Mouse (Mus musculus) neural tube, embryonic 12.5 days (tissue): ENCODE measurements at regions not wholly inside any gene's neighbourhood (a gene's known extent, or its start where the extent isn't known, plus 50 kb on each side); places are given as distances from the start of the nearest gene placed in this dataset.
A peak's percentile ranks its signal among the peaks of the same experiment; 100 is the strongest.

Experiments
- ATAC-seq: fragments of 200-750 bp; cut with Nextera tagmentation; 2 replicates; pipeline ENCODE4 v1.8.0; 2017; ENCODE audit warnings: low read depth, mild to moderate bottlenecking, moderate TSS enrichment, moderate library complexity; ENCODE audit not compliant: low FRiP score
- H3K27ac ChIP-seq: fragments of 300-500 bp; sonication (generic); 2 replicates; pipeline ENCODE4 v1.5.1; 2016
- H3K27me3 ChIP-seq: fragments of 300-500 bp; sonication (generic); replicated peaks from 2 replicates; pipeline ENCODE4 v1.6.1; 2016; ENCODE audit warnings: mild to moderate bottlenecking
- H3K36me3 ChIP-seq: fragments of 300-500 bp; sonication (generic); 2 replicates; pipeline ENCODE4 v1.6.1; 2016; ENCODE audit warnings: mild to moderate bottlenecking
- H3K4me1 ChIP-seq: fragments of 300-500 bp; sonication (generic); 2 replicates; pipeline ENCODE4 v1.6.1; 2016
- H3K4me2 ChIP-seq: fragments of 300-500 bp; sonication (generic); replicated peaks from 2 replicates; pipeline ENCODE4 v1.6.1; 2016; ENCODE audit warnings: mild to moderate bottlenecking
- H3K4me3 ChIP-seq: fragments of 300-500 bp; sonication (generic); 2 replicates; pipeline ENCODE4 v1.5.1; 2016
- H3K9ac ChIP-seq: fragments of 300-500 bp; sonication (generic); 2 replicates; pipeline ENCODE4 v1.6.1; 2016; ENCODE audit warnings: mild to moderate bottlenecking
- H3K9me3 ChIP-seq: fragments of 300-500 bp; sonication (generic); 2 replicates; pipeline ENCODE4 v1.6.1; 2016; ENCODE audit warnings: mild to moderate bottlenecking
- WGBS: fragments of 180-500 bp; shearing (Covaris S2); methylation state at CpG from one replicate; pipeline ENCODE4 v1.1.7; 2016; 5-methylcytosine and 5-hydroxymethylcytosine counted together

DNA sequence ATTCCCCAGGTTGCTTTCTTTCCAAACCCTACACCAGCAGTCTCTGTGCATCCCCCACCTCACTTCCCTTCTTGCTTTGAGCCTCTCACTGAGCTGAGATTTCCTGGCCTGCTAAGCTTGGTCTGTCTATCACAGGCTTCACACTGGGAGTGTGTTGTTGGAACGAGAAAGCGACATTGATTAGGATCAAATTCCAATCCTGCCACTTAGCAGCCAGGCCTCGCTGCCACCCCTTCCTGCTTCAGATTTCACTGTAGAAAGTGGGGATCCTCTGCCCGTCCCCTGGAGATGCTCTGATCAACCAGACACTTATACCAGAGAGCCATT, 123.8 kb upstream of the Id2 start:
- ATAC-seq = no peak
- H3K9ac ChIP-seq = no peak overlapping the region
- no peaks in the 10 kb centered on the region for H3K9me3 ChIP-seq
- peaks cover 17% of the 10 kb centered on the region for H3K4me1 ChIP-seq
- WGBS = 45% methylated on average over 4 of the region's 4 CpGs
- H3K27me3 ChIP-seq = no peaks in the 10 kb centered on the region
- H3K36me3 ChIP-seq = no peaks in the 10 kb centered on the region
- H3K4me3 ChIP-seq = no peak overlapping the region
- H3K27ac ChIP-seq = no peak overlapping the region
- no peak overlapping the region for H3K4me2 ChIP-seq

DNA sequence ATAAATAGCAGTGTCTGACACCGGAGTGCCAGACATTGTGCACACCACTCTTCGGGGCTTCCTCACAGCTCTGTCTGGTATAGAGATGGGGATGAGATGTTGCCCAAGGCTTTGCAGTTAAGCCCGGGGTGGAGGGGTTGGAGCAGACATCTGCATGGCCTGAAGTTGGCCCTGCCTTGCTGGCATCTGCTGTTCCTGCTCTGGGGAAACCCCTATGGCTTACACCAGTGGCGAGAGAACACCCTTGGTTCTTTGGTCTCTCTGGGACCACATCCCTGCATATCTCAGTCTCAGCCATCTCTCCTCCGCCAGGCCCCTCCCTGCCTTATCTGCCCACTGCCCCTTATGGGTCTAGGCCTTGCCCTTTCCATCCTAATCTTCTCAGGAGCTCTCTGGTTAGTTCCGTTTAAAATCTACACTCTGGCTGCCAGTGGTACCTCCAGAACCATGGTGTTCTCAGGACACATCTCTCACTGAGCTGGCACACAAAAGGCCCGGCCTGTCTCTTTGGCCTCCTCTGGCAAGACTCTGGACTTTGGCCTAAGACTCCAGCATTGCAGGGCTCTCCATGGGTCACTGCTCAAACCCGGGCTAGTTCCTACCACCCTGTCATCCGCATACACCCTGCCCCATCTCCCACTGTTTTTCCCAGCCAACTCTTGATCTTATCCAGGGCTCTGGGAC, 123.3 kb upstream of the Id2 start:
- Histone ChIP-seq H3K9me3 (no peaks in the 10 kb centered on the region), H3K9ac (no peak overlapping the region), H3K27me3 (no peaks in the 10 kb centered on the region), H3K4me2 (no peak overlapping the region), H3K4me1 (peaks cover 17% of the 10 kb centered on the region), H3K36me3 (no peaks in the 10 kb centered on the region), H3K27ac (no peak overlapping the region), H3K4me3 (no peak overlapping the region)
- ATAC-seq = no peak
- 83% methylated on average over 9 of the region's 9 CpGs for WGBS

DNA sequence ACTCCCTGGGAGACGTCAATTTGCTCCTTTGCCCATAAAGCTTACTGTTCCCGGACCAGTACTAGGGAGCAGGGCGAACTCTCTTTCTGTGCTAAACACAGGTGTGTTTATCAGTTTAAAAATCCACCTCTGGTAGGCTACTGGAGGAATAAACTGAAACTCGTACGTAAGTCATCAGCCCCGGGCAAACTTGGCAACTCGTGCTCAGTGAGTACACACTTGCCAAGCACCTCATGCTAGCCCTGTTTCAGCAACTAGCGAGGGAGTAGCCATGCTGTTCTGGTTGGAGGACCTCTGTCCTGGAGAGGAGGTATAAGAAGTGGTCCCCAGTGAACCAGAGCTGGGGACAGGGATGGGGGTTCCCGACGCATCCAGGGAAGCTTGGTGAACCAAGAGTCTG, 122.6 kb upstream of the Id2 start:
- H3K27ac ChIP-seq = no peak overlapping the region
- H3K36me3 ChIP-seq = no peaks in the 10 kb centered on the region
- H3K4me2 ChIP-seq = no peak overlapping the region
- no peak overlapping the region for H3K9ac ChIP-seq
- H3K4me1 ChIP-seq = peaks cover 17% of the 10 kb centered on the region
- H3K4me3 ChIP-seq = no peak overlapping the region
- no peaks in the 10 kb centered on the region for H3K9me3 ChIP-seq
- WGBS = 83% methylated on average over 10 of the region's 10 CpGs
- no peak for ATAC-seq
- H3K27me3 ChIP-seq = no peaks in the 10 kb centered on the region

DNA sequence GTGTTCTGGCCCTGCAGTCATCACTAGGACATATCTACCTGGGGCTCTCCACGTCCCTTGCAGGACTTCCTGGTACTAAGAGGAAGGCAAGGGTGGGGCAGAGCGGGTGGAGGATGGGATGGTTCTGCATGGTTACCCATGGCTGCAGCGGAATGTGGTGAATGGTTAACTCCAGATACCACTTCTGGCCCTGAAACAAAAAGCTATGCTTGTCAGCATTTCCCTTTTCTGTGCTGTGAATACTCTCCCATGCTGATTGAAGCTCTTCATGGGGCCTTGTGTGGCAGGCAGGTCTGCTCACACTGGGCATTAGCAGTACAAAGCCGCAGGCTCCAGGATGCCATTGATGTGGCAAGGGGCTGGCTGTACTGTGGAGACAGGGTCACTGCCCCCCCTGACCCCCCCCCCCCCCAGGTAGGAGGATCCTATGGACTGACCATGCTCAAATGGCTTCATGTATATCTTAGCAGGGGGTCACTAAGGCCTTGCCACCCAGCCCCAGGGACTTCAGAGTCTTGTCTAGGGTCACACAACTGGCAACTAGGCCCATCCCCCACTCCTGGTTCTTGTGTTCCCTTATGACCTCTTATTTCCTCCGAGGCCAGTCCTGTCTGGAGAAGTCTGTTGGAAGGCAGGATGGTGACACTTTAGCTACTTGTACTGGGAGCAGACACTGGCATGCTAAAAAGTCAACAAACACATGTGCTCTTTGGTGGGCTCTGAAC, 120.0 kb upstream of the Id2 start:
- ATAC-seq = 0 out of 2 replicates have a peak, but pooled peaks have one; percentile 21
- Histone ChIP-seq H3K36me3 (no peaks in the 10 kb centered on the region), H3K4me1 (peaks cover 17% of the 10 kb centered on the region), H3K27ac (no peak overlapping the region), H3K9me3 (no peaks in the 10 kb centered on the region), H3K4me2 (no peak overlapping the region), H3K4me3 (no peak overlapping the region), H3K27me3 (no peaks in the 10 kb centered on the region), H3K9ac (no peak overlapping the region)
- 26% methylated on average over 5 of the region's 5 CpGs for WGBS

DNA sequence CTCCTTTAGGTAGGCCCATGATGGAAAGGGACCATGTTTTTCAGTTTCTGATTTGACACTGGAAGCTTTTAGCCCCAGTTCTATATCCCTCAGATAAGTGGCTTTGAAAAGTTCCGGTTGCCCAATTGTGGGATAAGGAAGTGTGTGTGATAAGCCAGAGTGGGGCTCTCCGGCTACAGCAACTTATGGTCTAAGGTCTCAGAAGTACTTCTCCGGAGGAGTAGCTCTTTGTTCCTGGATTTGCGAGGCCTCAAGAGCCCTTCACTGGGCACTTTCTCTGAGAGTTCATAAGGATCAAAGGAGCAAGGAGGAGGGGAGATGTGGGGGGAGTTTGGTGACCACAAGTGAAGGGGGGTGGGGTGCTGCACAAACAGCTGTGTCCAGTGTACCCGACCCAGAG, 118.3 kb upstream of the Id2 start:
- no peaks in the 10 kb centered on the region for H3K36me3 ChIP-seq
- H3K4me1 ChIP-seq = peaks cover 17% of the 10 kb centered on the region
- 66% methylated on average over 5 of the region's 5 CpGs for WGBS
- no peaks in the 10 kb centered on the region for H3K27me3 ChIP-seq
- H3K4me3 ChIP-seq = no peak overlapping the region
- H3K27ac ChIP-seq = no peak overlapping the region
- no peaks in the 10 kb centered on the region for H3K9me3 ChIP-seq
- no peak overlapping the region for H3K9ac ChIP-seq
- no peak overlapping the region for H3K4me2 ChIP-seq
- ATAC-seq = no peak

DNA sequence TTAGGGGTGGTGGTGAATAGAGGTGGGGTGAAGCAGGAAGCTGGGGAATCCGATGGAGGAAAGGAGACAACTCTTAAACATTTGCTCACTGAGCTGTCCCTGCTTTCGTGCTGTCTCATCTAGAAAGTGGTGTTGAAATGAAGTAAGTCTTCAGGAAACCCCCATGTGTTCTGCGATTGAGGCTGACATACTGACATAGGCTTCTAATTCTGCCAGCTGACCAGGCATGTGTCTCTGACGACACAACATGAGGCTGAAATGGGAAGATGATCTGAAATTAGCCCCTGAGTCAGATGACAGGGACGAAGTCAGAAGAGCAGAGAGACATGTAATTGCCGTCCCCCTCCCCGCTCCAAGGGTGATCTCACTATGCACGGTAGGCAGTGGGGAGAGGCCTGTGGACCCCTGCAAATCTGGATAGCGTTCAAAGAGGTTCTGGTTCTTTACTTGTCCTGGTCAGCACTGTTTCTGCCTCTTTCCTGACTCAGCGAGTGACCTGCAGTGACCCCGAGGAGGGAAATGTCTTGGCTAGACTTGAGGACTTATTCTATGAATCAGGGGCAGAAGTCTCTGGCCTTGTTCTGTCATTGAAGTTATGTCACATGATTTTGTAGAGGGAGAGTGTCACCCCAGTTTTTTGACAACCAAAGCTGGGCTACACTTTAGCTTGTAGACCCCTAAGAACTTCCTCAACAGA, 117.0 kb upstream of the Id2 start:
- Histone ChIP-seq H3K36me3 (no peaks in the 10 kb centered on the region), H3K4me2 (no peak overlapping the region), H3K27me3 (no peaks in the 10 kb centered on the region), H3K9me3 (no peaks in the 10 kb centered on the region), H3K4me3 (no peak overlapping the region), H3K27ac (no peak overlapping the region), H3K4me1 (peaks cover 20% of the 10 kb centered on the region), H3K9ac (no peak overlapping the region)
- ATAC-seq = no peak
- 86% methylated on average over 11 of the region's 11 CpGs for WGBS

DNA sequence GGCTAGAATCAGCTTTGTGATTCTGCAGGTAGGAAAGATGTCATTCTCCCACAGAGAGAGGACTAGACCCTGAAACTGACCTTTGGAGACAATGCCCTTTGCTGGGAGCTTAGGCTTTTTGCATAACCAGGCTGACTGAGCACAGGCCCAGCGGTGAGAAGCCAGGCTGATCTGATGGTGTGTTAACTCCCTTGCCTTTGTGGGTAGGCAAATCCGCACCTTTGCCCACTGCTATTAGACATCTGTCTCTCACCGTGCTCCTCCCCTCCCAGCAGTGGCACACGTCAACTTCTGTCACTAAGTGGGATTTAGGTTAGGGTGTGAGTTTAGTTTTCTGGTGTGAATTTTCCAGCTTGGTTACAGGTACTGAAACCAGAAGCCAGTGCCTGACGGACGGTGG, 114.4 kb upstream of the Id2 start:
- Histone ChIP-seq H3K36me3 (no peaks in the 10 kb centered on the region), H3K9ac (no peak overlapping the region), H3K27me3 (no peaks in the 10 kb centered on the region), H3K9me3 (no peaks in the 10 kb centered on the region), H3K27ac (no peak overlapping the region), H3K4me1 (peaks cover 7% of the 10 kb centered on the region; the same call in 1 of the 2 replicates), H3K4me2 (no peak overlapping the region), H3K4me3 (no peak overlapping the region)
- WGBS = 79% methylated on average over 6 of the region's 6 CpGs
- ATAC-seq = no peak

DNA sequence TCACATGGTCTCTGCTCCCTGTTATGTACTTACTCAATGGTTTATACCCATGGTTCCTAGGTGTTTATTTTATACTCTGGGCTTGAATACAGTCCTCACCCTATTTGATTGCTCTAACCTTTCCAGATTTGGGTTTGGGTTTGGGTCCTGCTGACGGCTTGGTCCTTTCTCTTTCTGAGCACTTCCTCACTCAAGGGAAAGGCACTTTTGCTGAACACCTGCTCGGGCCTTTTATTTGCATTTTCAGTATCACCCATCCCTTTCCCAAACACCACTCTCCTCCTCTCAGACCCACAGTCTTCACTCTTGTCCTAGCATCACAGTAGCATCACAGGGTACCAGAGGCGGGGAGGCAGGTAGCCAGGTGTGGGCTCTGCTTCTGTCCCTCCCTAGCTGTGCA, 113.7 kb upstream of the Id2 start:
- WGBS = 86% methylated on average over 3 of the region's 3 CpGs

DNA sequence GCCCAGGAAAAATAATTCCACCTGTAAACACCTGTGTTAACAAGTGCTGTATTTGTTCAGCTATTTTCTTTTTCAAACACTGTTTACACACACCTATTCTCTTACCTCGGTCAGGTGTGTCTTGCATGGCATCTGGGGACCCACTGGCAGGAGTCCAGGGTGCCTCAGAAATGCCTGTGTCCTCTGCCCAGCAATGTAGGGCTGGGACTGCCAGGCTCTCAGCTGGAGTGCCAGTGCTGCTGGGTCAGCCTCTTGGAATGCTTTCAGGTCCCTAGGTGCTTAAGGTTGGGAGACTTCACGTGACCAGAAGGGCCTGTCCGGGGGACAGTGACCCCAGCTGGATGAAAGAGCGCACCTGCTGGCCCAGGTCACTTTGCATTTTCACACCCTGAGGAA, 112.4 kb upstream of the Id2 start:
- Histone ChIP-seq H3K27ac (no peak overlapping the region), H3K36me3 (no peaks in the 10 kb centered on the region), H3K9me3 (no peaks in the 10 kb centered on the region), H3K4me3 (no peak overlapping the region), H3K4me1 (peaks cover 7% of the 10 kb centered on the region; the same call in 1 of the 2 replicates), H3K9ac (no peak overlapping the region), H3K4me2 (no peak overlapping the region), H3K27me3 (no peaks in the 10 kb centered on the region)
- WGBS = 39% methylated on average over 4 of the region's 4 CpGs
- ATAC-seq = no peak

More for the DNA sequence above, 113.7 kb upstream of the Id2 start:
- no peaks in the 10 kb centered on the region for H3K36me3 ChIP-seq
- H3K4me2 ChIP-seq = no peak overlapping the region
- H3K27me3 ChIP-seq = no peaks in the 10 kb centered on the region
- H3K9ac ChIP-seq = no peak overlapping the region
- H3K27ac ChIP-seq = no peak overlapping the region
- peaks cover 7% of the 10 kb centered on the region; the same call in 1 of the 2 replicates for H3K4me1 ChIP-seq
- ATAC-seq = no peak
- H3K9me3 ChIP-seq = no peaks in the 10 kb centered on the region
- no peak overlapping the region for H3K4me3 ChIP-seq

DNA sequence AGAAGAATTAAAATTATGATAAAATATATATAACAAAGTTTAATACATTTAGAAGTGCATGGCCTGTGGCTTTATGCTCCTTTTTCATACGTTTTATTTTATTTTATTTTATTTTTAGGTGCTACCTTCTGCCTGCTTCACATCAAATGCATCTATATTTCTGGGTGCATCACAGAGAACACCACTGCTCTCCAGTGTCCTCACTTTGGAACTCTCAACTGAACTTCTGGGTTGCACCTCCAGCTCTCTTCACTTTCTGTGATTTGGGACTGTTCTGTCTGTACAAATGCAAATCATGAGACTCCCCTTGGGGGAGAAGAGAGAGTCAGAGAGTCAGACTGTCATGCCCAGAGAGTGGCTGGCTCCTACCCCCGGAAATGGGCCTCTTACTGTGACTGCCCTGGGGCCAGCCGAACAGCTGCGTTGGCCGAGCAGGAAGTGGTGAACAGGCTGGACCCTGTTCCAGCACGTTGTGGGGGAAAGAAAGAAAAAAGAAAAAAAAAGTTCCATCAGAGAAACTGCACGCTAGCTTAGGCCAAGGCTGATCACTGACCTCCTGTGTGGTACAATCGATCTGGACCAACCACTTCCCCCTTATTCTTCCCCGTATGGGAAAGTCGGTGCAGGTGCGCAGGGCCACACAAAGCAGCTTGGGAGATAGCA, 111.9 kb upstream of the Id2 start:
- no peak overlapping the region for H3K9ac ChIP-seq
- H3K4me3 ChIP-seq = no peak overlapping the region
- no peaks in the 10 kb centered on the region for H3K9me3 ChIP-seq
- no peak for ATAC-seq
- peaks cover 7% of the 10 kb centered on the region; the same call in 1 of the 2 replicates for H3K4me1 ChIP-seq
- H3K36me3 ChIP-seq = no peaks in the 10 kb centered on the region
- H3K4me2 ChIP-seq = no peak overlapping the region
- WGBS = 37% methylated on average over 11 of the region's 11 CpGs
- no peaks in the 10 kb centered on the region for H3K27me3 ChIP-seq
- H3K27ac ChIP-seq = no peak overlapping the region

DNA sequence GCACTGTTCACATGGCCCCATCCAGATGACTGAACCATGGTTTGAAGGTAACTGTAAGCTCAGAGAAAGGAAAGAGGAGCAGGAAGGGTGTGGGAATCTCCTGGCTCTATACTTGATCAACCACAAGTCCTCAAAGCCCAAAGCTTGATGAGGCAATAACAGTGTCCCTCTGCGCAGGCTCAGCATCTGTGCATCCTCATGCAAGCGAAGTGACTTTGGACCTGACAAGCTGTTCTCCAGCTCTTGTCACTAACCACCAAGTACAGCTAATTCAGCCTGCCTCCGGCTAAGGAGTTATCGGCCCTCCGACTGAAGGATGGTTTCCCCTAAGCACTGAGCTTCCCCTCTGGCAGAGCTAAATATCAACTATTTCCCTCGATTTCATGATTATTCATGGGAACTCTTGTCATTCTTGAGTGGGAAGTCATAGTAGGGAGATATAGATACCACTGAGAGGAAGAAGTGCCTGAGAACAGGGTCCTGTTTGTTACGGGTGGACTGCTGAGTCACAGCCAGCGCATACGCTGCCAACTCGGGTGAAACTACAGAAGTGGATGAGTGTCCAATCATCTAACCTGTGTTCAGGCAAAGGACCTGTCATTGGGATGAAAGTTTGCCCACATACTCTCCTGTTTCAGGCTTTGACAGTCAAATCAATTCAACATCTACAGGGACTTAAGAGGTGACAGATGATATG, 106.6 kb upstream of the Id2 start:
- H3K27ac ChIP-seq = no peak overlapping the region
- no peaks in the 10 kb centered on the region for H3K36me3 ChIP-seq
- H3K4me2 ChIP-seq = no peak overlapping the region
- H3K9me3 ChIP-seq = no peaks in the 10 kb centered on the region
- H3K4me1 ChIP-seq = no peaks in the 10 kb centered on the region
- WGBS = 92% methylated on average over 10 of the region's 10 CpGs
- H3K27me3 ChIP-seq = no peaks in the 10 kb centered on the region
- no peak overlapping the region for H3K9ac ChIP-seq
- ATAC-seq = no peak
- H3K4me3 ChIP-seq = no peak overlapping the region

DNA sequence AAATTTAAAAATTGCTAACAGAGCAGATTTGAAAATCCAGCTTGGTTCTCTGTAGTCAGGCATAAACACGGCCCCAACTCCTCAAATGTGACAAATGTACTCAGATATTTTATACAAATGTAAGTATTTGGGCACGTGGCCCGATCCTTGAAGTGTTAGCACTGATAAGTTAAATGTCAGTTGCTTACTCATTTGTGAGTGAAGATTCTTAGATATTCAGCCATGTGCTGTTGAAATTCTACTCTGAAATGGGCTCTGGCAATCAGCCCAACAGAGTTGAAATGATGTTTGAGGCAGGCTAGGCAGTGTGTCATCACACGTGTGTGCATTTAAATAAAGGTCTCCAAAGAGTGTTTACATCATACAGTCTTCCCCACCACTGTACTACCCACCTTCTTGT, 103.2 kb upstream of the Id2 start:
- 87% methylated on average over 4 of the region's 4 CpGs for WGBS
- no peak overlapping the region for H3K4me2 ChIP-seq
- ATAC-seq = no peak

More for the DNA sequence above, 103.2 kb upstream of the Id2 start:
- Histone ChIP-seq H3K27ac (no peak overlapping the region), H3K4me1 (no peaks in the 10 kb centered on the region), H3K9me3 (no peaks in the 10 kb centered on the region), H3K4me3 (no peak overlapping the region), H3K9ac (no peak overlapping the region), H3K36me3 (no peaks in the 10 kb centered on the region), H3K27me3 (no peaks in the 10 kb centered on the region)
